Mouse (Mus musculus): ENCODE measurements around the gene 1700001J03Rik.

DNA sequence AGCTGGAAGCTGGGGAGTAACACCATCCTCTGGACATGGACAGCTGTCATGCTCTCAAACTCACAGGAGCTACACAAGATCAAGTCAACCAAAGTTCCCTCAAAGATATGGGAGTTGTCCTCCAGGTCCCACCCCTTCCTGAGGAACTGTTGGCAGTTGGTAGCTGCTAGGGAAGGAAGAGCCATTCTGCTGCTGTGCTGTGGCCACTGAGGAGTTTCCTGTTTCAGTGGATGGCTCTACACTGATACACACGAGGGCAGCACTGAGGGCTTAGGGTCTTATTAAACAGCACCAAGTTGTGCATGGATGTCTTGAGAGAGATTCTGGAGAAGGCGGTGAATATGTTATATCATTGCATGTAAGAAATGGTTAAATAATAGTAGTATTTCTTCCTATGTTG lies 14.4 kb upstream of the 1700001J03Rik start:
- no peak for TF ChIP-seq POLR2A (IDR thresholded peaks at IDR 0.05; ENCODE audit: extremely low read depth, insufficient read depth, low read length)
- no peak for TF ChIP-seq CTCF (IDR thresholded peaks at IDR 0.05; ENCODE audit: extremely low read depth, insufficient read depth, low read length)
